Mouse (Mus musculus) MEL-GATA-1-ER (cell line): Measurements from ENCODE around the gene Plekhg1.

Source experiments
- DNase-seq: peaks from one replicate; pipeline ENCODE4 v3.0.0-alpha.2; 2012; ENCODE audit warnings: low read depth; ENCODE audit errors: extremely low read depth

Gene Plekhg1

GRCm38 (mm10) chr10:3881179-3881578 is 141.0 kb downstream of the Plekhg1 start:
- no peak for DNase-seq

- no peak for DNase-seq
Measured at GRCm38 (mm10) chr10:3888510-3888909, 148.3 kb downstream of the Plekhg1 start.

- no peak for DNase-seq
Measured at GRCm38 (mm10) chr10:3891381-3892263, 151.5 kb downstream of the Plekhg1 start.

GRCm38 (mm10) chr10:3892368-3892767 is 152.2 kb downstream of the Plekhg1 start:
- no peak for DNase-seq

DNA sequence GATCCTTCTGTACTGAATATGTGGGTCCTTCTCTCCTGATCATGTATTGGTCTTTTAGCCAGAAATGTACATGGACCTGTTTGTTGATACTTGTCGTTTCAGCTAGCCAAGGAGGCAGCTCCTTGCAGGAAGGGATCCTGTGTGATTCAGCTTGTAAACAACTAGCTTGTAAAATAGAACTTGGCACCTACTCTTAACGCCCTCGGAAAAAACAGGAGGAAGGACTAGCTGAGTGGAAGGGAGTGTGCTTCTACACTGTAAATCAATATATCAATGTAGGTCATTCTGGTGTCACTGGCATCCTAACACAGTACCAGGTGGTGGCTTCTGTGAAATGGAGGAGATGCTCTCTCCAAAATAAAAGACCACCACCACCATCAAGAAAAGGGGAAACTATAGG is 157.9 kb downstream of the Plekhg1 start:
- DNase-seq = no peak

DNA sequence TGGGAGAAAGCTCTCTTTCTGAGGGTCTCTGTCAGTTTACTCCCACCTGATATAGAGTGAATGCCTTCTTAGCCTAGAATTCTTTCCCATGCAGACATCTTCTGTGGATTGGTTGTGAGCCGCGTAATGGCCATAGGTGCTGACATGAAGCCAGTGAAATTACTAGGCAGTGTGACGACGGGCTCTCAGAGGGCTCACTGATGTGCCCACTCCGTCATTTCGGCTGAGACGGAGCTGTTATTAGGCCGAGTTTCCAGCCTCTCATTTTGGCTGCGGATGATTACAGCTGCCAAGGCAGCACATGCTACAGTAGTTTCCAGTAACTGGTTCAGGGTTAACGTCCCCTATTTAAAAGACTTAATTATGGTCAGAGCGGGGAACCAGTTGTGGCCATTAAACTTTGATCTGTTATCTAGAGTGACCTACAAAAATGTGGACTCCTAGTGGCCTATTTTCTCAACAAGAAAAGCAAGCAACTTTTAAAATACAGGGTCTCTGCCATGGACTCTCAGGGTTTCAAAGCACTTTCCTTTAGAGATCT is 160.3 kb downstream of the Plekhg1 start:
- DNase-seq = no peak

DNA sequence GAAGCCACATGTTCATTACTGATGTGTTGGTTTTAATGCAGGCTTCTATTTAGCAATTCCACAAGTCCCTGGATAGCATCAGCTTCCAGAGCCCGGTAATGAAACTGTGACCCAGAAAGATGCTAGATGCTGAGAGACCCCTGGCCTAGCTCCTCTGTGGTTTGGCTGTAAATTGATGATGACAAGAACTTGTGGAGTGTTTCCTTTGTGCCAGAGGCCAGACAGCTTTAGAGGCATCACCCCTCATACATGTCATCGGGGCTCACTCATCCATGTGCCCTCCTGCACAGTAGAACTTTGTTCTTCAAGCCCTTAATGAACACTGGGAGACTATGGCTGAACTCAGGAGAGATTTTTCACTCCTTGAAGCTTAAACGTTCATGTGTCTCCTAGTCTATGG is 165.6 kb downstream of the Plekhg1 start:
- no peak for DNase-seq

GRCm38 (mm10) chr10:3914104-3914503 is 173.9 kb downstream of the Plekhg1 start:
- DNase-seq = no peak

DNA sequence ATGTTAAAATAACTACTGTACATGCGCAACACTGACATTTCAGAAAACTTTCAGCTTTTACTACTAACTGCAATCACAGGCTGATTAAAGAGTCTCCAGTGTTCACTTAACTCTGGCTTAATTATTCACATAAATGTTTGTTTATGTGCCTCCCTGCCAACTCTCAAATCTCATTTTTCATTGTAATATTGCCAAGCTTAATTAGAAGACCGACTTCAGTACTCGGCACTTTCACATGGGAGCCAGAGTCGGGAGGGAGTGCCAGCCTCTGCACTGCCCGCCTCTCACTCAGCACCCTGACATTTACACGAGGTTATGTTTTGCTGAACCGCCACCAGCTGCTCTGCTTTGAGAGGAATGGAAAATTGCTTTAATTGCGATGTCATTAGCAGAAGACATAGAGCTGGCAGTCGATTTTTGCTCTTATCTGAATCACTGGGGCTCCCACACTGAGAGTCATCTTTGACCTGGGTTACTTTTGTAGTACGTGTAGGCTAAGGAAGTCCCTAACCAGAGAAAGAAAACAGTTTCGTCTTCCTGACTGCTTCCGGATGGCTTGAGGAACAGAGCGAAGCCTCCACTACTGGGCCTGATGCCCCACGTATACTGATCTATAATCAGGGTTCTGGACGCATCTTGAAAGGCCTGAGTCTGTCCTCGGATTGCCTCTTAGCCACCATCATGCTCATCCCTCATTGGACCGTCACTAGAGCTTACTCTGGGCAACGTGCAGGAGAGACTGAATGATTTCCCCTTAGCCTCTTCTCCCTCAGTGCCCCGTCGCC is 180.4 kb downstream of the Plekhg1 start:
- no peak for DNase-seq

GRCm38 (mm10) chr10:3928008-3928545 is 187.9 kb downstream of the Plekhg1 start:
- no peak for DNase-seq

DNA sequence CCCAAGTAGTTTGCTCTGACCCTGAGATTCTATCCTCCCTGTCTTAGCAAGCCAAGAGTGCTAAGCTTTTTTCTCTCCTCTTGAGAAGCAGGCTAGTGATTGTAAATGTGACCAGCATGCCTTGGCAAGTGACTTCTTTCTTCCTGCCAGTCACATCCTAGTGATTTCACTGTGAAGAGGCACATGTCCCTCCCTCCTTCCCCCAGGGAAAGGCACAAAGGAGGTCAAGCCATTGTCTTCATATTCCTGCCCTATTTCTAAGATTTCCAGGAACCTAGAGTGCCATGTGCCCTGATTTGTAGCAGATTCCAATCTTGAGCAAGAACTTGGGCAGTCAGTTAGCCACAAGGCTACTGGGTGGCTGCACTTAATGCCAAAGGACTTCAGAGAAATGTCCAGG is 191.7 kb downstream of the Plekhg1 start:
- DNase-seq = no peak

DNA sequence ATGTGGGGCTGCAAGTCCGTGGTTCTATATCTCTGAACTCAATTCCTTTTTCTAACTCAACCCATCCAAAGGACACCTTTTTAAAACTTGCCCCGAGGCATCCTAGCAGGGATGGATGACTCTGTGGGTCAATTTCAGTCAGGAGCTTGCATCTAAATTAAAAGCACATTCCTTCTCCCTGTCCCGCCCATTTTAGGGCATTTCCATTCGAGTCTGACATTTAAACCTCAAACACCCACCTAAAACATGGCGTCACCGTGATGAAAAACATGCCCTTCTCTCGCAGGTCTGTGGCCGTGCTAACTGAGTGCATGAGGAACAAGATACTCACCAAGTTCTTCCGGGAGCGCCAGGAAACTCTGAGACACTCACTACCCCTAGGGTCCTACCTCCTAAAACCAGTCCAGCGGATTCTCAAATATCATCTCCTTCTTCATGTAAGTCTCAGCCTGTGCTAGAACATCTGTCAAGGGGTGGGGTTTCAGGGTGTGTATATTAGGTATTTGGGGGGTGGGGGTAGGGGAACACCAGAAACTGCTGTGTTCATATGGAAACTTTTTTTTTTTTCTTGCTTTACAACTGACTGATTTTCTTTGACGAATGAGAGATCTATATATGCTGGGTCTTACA is 193.3 kb downstream of the Plekhg1 start:
- DNase-seq = no peak

DNA sequence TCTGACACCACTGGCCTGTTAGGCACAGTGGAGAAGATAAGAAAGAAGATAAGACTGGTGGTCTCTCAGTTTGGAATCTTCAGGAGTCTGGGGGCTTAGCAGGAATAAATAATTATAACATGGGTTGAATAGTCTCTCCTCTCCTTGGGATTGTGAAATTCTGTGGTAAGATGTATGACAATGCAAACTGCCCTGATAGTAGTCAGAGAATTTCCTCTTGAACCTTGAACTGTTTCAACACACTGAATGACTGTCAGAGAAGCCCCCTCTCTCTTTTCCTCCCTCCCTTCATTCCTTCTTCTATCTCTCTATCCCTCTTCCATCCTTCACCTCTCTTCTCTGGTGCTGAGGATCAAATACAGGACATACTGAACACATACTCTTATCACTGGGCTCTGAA is 196.7 kb downstream of the Plekhg1 start:
- DNase-seq = no peak

- DNase-seq = no peak
Measured at GRCm38 (mm10) chr10:3939895-3940595, 199.9 kb downstream of the Plekhg1 start.

GRCm38 (mm10) chr10:3940596-3940975 is 200.4 kb downstream of the Plekhg1 start:
- no peak for DNase-seq

- DNase-seq = no peak
Measured at GRCm38 (mm10) chr10:3941054-3941757, 201.0 kb downstream of the Plekhg1 start.

DNA sequence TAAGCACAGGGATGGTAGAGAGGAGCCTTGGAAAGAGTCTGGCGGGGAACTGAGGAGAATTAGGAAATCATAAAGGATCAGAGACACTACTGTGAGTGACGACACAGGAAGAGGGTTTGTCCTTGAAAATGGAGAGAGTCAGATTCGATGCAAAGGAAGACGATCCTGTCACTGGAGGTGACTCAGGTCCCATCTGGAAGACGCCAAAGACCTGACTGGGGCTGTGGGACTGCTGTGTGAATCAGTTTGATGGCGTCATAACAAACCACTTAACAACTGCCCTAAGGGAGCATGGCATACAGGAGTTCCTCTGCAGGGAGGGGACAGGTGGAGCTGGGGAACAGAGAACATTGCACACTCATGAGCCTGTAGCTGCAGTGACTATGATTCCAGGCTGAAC is 202.1 kb downstream of the Plekhg1 start:
- no peak for DNase-seq

- DNase-seq = peak; percentile 23
Measured at GRCm38 (mm10) chr10:3943492-3944395, 203.6 kb downstream of the Plekhg1 start.

DNA sequence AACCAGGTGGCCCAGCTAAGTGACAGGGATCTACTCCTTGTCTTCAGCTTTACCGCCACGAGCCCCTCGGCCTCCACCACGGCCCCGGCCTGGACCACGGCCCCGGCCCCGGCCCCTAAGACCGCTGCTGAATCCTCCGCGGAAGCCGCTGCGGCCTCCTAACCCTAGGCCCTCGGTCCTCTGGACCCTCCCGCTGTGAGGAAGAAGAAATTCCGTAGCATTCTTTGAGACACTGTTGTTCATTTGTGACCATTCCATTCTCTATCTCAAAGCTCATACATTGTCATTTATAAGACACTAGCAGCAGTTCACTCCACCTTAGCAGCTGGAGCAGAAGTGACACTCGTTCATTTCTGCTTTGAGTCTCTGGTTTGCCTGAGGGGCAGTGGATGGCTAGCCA is 206.7 kb downstream of the Plekhg1 start:
- no peak for DNase-seq
